Mouse (Mus musculus) CH12.LX (cell line): Measurements from ENCODE around the gene Zbtb21. TPM values are rescaled to one million over a fixed set of nuclear protein-coding genes. Genes with fewer than 3 reads are reported as not detected.

Experiments
- DNase-seq: peaks from one replicate; pipeline ENCODE4 v3.0.0-alpha.2; 2013; ENCODE audit errors: extremely low read depth
- H3K27ac ChIP-seq: 2 replicates; pipeline ENCODE4 v1.5.1; 2012; ENCODE audit warnings: low read depth, mild to moderate bottlenecking, control low read depth, moderate library complexity; ENCODE audit not compliant: insufficient read depth
- H3K27me3 ChIP-seq: replicated peaks from 2 replicates; pipeline ENCODE3; 2012; ENCODE audit warnings: inconsistent platforms
- H3K36me3 ChIP-seq, 2 experiments: replicated peaks in 1 of 2; 2 replicates each; pipeline versions ENCODE3 to v1.6.1; 2012; ENCODE audit warnings: inconsistent platforms in 1 of 2, low read length in 1 of 2, mild to moderate bottlenecking in 1 of 2, mixed read lengths in 1 of 2, moderate library complexity in 1 of 2; ENCODE audit not compliant: control insufficient read depth in 1 of 2, insufficient read depth in 1 of 2
- H3K4me1 ChIP-seq, 2 experiments: 2 replicates each; pipeline ENCODE4 v1.6.1; 2012; ENCODE audit warnings: inconsistent platforms in 1 of 2, moderate library complexity in 1 of 2; ENCODE audit not compliant: insufficient read depth in 2 of 2, control insufficient read depth in 1 of 2
- H3K4me2 ChIP-seq: 2 replicates; pipeline ENCODE4 v1.6.1; 2012; ENCODE audit warnings: low read depth, mild to moderate bottlenecking, control low read depth; ENCODE audit not compliant: poor library complexity, insufficient read depth, severe bottlenecking
- H3K4me3 ChIP-seq, 3 experiments: fragments of 150-350 bp in 1 of 3; sonication (generic) in 1 of 3; replicated peaks in 1 of 3; 2 replicates each; pipeline versions ENCODE3 to v1.5.1; 2011 to 2012; ENCODE audit warnings: low read depth in 2 of 3, low read length in 2 of 3, mild to moderate bottlenecking in 2 of 3, moderate library complexity in 2 of 3, control low read depth in 1 of 3, improper control_type of control experiment in 1 of 3, inconsistent platforms in 1 of 3, mixed read lengths in 1 of 3; ENCODE audit not compliant: poor library complexity in 1 of 3
- H3K79me2 ChIP-seq: replicated peaks from 2 replicates; pipeline ENCODE4 v1.6.1; 2012; ENCODE audit warnings: mild to moderate bottlenecking, moderate library complexity; ENCODE audit not compliant: control insufficient read depth, poor library complexity, insufficient read depth, severe bottlenecking; ENCODE audit errors: extremely low read depth
- H3K9ac ChIP-seq: 2 replicates; pipeline ENCODE4 v1.6.1; 2012; ENCODE audit warnings: low read depth, mild to moderate bottlenecking, control low read depth, moderate library complexity; ENCODE audit not compliant: insufficient read depth
- H3K9me3 ChIP-seq: replicated peaks from 2 replicates; pipeline ENCODE3; 2012; ENCODE audit warnings: low read length, inconsistent platforms, mixed read lengths
- EP300 ChIP-seq: IDR thresholded peaks from 2 replicates; pipeline ENCODE4 v1.6.1; 2011; ENCODE audit warnings: low read length, improper control_type of control experiment
- JUN ChIP-seq: IDR thresholded peaks from 2 replicates; pipeline ENCODE4 v1.6.1; 2011; ENCODE audit warnings: low read depth, mild to moderate bottlenecking, low read length, improper control_type of control experiment, moderate library complexity; ENCODE audit not compliant: insufficient read depth
- MAFK ChIP-seq: IDR thresholded peaks from 2 replicates; pipeline ENCODE4 v1.6.1; 2011; ENCODE audit warnings: low read length, improper control_type of control experiment; ENCODE audit not compliant: insufficient replicate concordance
- MAX ChIP-seq: IDR thresholded peaks from 2 replicates; pipeline ENCODE4 v1.6.1; 2011; ENCODE audit warnings: low read length, improper control_type of control experiment
- MAZ ChIP-seq: IDR thresholded peaks from 2 replicates; pipeline ENCODE4 v1.6.1; 2012; ENCODE audit warnings: low read depth, mild to moderate bottlenecking, inconsistent platforms, low read length, improper control_type of control experiment, moderate library complexity
- SIN3A ChIP-seq: IDR thresholded peaks from 2 replicates; pipeline ENCODE4 v1.6.1; 2012; ENCODE audit warnings: low read length, improper control_type of control experiment, inconsistent platforms
- SMC3 ChIP-seq: IDR thresholded peaks from 2 replicates; pipeline ENCODE4 v1.6.1; 2011; ENCODE audit warnings: low read depth, low read length, improper control_type of control experiment
- TBP ChIP-seq: conservative IDR thresholded peaks from 2 replicates; pipeline ENCODE4 v1.6.1; 2011; ENCODE audit warnings: low read depth, low read length, improper control_type of control experiment
- TCF12 ChIP-seq: IDR thresholded peaks from 2 replicates; pipeline ENCODE4 v1.6.1; 2014; ENCODE audit warnings: low read depth, mild to moderate bottlenecking, inconsistent platforms, low read length, improper control_type of control experiment
- ZKSCAN1 ChIP-seq: IDR thresholded peaks from 2 replicates; pipeline ENCODE4 v1.6.1; 2012; ENCODE audit warnings: low read depth, inconsistent platforms, low read length, improper control_type of control experiment, borderline replicate concordance
- ZNF384 ChIP-seq: IDR thresholded peaks from 2 replicates; pipeline ENCODE4 v1.6.1; 2012; ENCODE audit warnings: low read depth, low read length, improper control_type of control experiment, inconsistent platforms
- dilution Hi-C: fragments of 300-500 bp; cut with MboI; formaldehyde crosslinking; loops from 2 replicates; pipeline ENCODE4 v1.14.3; 2020; ENCODE audit warnings: low sequenced_read_pairs; ENCODE audit not compliant: extremely low pct_unique_long_range_greater_than_20kb, extremely low pct_ligation_motif_present
- in situ Hi-C: fragments of 300-500 bp; cut with MboI; formaldehyde crosslinking; loops from 3 replicates; pipeline ENCODE4 v1.14.3; 2019; ENCODE audit warnings: low sequenced_read_pairs, low pct_ligation_motif_present, low pct_unique_long_range_greater_than_20kb, mixed read lengths
- polyA plus RNA-seq: library from polyadenylated mRNA; unstranded; fragments of >175 nt; gene quantifications from 2 replicates; pipeline ENCODE4 v1.2.1, GENCODE M21; 2012; ENCODE audit warnings: low read depth; ENCODE audit not compliant: insufficient read length
- total RNA-seq, 2 experiments: library from RNA; depleted of rRNA; stranded (reverse); fragments of 300-350 nt in 1 of 2; fragments of >200 nt in 1 of 2; gene quantifications; 2 replicates each; pipeline ENCODE4 v1.2.3; 2012 to 2014

Zbtb21 gene
- total and polyA plus RNA-seq, 3 experiments, result 9.9 to 24.8 (median 13.2) TPM

DNA sequence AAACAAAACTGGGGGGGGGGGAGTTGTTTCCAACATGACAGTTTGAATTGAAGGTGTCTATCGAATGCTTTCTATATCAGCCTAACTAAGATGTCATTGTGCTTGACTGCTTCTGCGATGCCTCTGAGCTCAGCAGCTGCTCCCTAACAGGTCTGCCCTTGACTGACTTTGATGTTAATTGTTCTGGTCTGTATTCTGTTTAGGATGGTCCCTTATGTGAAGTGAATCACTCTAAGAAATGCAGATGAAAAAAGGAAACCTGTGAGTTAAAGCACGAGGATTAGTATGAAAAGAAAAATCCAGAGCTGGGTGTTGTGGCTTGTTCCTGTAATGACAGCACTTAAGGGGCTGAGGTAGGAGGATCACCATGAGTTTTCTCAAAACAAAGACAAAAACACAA is 26.6 kb downstream of the Zbtb21 start:
- Histone ChIP-seq H3K9me3 (no peaks in the 10 kb centered on the region), H3K4me3 (no peak overlapping the region), H3K36me3 (peaks cover 0 to 4% of the 10 kb centered on the region in 2 experiments), H3K79me2 (no peaks in the 10 kb centered on the region), H3K4me2 (no peak overlapping the region), H3K4me1 (peaks cover 0 to 10% of the 10 kb centered on the region in 2 experiments; a peak in 2 of 4 replicates), H3K27me3 (peaks cover 6% of the 10 kb centered on the region), H3K27ac (no peak overlapping the region), H3K9ac (no peak overlapping the region)
- dilution Hi-C loops, result no loop called here
- no peak for TF ChIP-seq EP300
- TF ChIP-seq ZKSCAN1, result no peak
- no peak for TF ChIP-seq TBP
- TF ChIP-seq JUN, result no peak
- no peak for TF ChIP-seq SIN3A
- TF ChIP-seq SMC3, result no peak
- no peak for TF ChIP-seq MAX
- no peak for TF ChIP-seq TCF12
- TF ChIP-seq MAZ, result no peak
- TF ChIP-seq MAFK, result no peak
- TF ChIP-seq ZNF384, result no peak
- DNase-seq, result no peak
- in situ Hi-C loops, result no loop called here

DNA sequence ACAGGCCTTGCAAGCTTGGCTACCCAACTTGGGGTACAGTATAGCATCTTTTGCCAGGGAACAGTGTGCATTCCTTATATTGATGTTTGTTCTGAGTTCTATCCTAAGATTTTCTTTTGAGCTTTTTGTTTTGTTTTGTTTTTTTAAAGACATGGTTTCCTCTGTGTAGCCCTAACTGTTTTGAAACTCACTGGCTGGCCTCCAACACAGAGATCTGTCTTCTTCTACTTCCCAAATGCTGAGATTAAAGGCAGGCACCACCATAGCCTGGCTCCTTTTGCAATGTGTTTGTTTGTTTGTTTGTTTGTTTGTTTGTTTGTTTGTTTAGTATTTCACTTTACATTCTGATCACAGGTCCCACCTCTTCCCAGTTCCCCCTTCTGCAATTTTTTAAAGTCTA is 32.2 kb downstream of the Zbtb21 start:
- Histone ChIP-seq H3K27me3 (peaks cover 6% of the 10 kb centered on the region), H3K79me2 (no peaks in the 10 kb centered on the region), H3K36me3 (no peaks in the 10 kb centered on the region), H3K4me3 (no peak overlapping the region), H3K9me3 (no peaks in the 10 kb centered on the region), H3K27ac (no peak overlapping the region), H3K4me1 (peaks cover 0 to 25% of the 10 kb centered on the region in 2 experiments; a peak in 2 of 4 replicates), H3K9ac (no peak overlapping the region), H3K4me2 (no peak overlapping the region)
- dilution Hi-C loops (no loop called here), in situ Hi-C loops (no loop called here)
- TF ChIP-seq SMC3 (no peak), ZNF384 (no peak), MAZ (no peak), MAFK (no peak)
- no peak for DNase-seq

DNA sequence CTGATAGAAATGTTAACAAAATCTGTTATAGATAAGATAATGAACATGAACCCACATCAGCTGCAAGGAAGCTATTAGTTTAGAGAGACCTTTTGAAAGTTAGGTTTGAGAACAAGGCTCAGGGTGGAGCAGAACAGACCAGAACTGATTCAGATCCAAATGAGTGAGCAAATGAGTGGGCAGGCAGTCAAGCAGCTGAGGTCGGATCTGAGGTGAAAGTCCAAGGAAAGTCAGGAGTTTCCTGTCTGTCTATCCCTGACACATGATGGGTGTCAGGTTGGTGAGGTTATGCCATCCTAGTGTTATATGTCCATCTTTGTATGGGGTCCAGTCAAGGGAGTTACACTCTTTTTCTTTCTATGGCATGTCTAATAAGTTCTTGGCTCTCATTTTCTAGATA is 32.9 kb downstream of the Zbtb21 start:
- Histone ChIP-seq H3K4me3 (no peak overlapping the region), H3K4me1 (peaks cover 0 to 32% of the 10 kb centered on the region in 2 experiments; a peak in 2 of 4 replicates), H3K9ac (no peak overlapping the region), H3K36me3 (no peaks in the 10 kb centered on the region), H3K79me2 (no peaks in the 10 kb centered on the region), H3K27ac (no peak overlapping the region), H3K4me2 (no peak overlapping the region), H3K9me3 (no peaks in the 10 kb centered on the region), H3K27me3 (peaks cover 9% of the 10 kb centered on the region)
- dilution Hi-C loops, result no loop called here
- in situ Hi-C loops, result no loop called here
- DNase-seq, result no peak
- TF ChIP-seq SMC3, result no peak
